Mouse (Mus musculus): ENCODE measurements at regions not wholly inside any gene's neighbourhood (a gene's known extent, or its start where the extent isn't known, plus 50 kb on each side); places are given as distances from the start of the nearest gene placed in this dataset.

- no peak overlapping the region for H3K27ac ChIP-seq (ENCODE audit: insufficient read depth, low read depth)
- no peaks in the 10 kb centered on the region for H3K36me3 ChIP-seq (replicated peaks in 1 of 2; ENCODE audit: control insufficient read depth in 1 of 2, insufficient read depth in 1 of 2, low read length in 1 of 2)
- H3K9me3 ChIP-seq (replicated peaks; ENCODE audit: low read length) = peaks cover 24% of the 10 kb centered on the region
- no peaks in the 10 kb centered on the region for H3K4me1 ChIP-seq (ENCODE audit: control insufficient read depth in 1 of 2, insufficient read depth in 2 of 2)
- H3K4me3 ChIP-seq (replicated peaks in 1 of 3; ENCODE audit: low read depth in 2 of 3, low read length in 2 of 3, poor library complexity in 1 of 3) = no peak overlapping the region
- H3K79me2 ChIP-seq (replicated peaks; ENCODE audit: control insufficient read depth, extremely low read depth, insufficient read depth, poor library complexity, severe bottlenecking) = no peaks in the 10 kb centered on the region
- H3K9ac ChIP-seq (ENCODE audit: insufficient read depth, low read depth) = no peak overlapping the region
- no peak for DNase-seq (ENCODE audit: extremely low read depth)
- in situ Hi-C loops (cut with MboI; ENCODE audit: low pct_ligation_motif_present, low pct_unique_long_range_greater_than_20kb, low sequenced_read_pairs) (no loop called here), dilution Hi-C loops (cut with MboI; ENCODE audit: extremely low pct_ligation_motif_present, extremely low pct_unique_long_range_greater_than_20kb, low sequenced_read_pairs) (no loop called here)
- no peaks in the 10 kb centered on the region for H3K27me3 ChIP-seq (replicated peaks)
- TF ChIP-seq TCF12 (IDR thresholded peaks at IDR 0.05; ENCODE audit: low read depth, low read length) = no peak
- no peak for TF ChIP-seq ZC3H11A (IDR thresholded peaks at IDR 0.05; ENCODE audit: low read depth, low read length)
- TF ChIP-seq CHD1 (IDR thresholded peaks at IDR 0.05; ENCODE audit: low read depth, low read length) = no peak
- no peak for TF ChIP-seq NRF1 (IDR thresholded peaks at IDR 0.05; ENCODE audit: low read depth, low read length)
- TF ChIP-seq MXI1 (IDR thresholded peaks at IDR 0.05; ENCODE audit: low read depth, low read length) = no peak
- no peak for TF ChIP-seq USF1 (IDR thresholded peaks at IDR 0.05; ENCODE audit: low read depth, low read length)
- no peak overlapping the region for H3K4me2 ChIP-seq (ENCODE audit: insufficient read depth, low read depth, poor library complexity, severe bottlenecking)
These were observed 473.5 kb upstream of the Fam241a start for GRCm38 (mm10) chr3:128369521-128370127.

GRCm38 (mm10) chr3:128362310-128362709, 466.2 kb upstream of the Fam241a start:
- Histone ChIP-seq H3K9me3 (replicated peaks; ENCODE audit: low read length) (peaks cover 6% of the 10 kb centered on the region), H3K27me3 (replicated peaks) (no peaks in the 10 kb centered on the region), H3K4me2 (ENCODE audit: insufficient read depth, low read depth, poor library complexity, severe bottlenecking) (no peak overlapping the region), H3K4me1 (ENCODE audit: control insufficient read depth in 1 of 2, insufficient read depth in 2 of 2) (no peaks in the 10 kb centered on the region), H3K79me2 (replicated peaks; ENCODE audit: control insufficient read depth, extremely low read depth, insufficient read depth, poor library complexity, severe bottlenecking) (no peaks in the 10 kb centered on the region), H3K36me3 (replicated peaks in 1 of 2; ENCODE audit: control insufficient read depth in 1 of 2, insufficient read depth in 1 of 2, low read length in 1 of 2) (no peaks in the 10 kb centered on the region), H3K9ac (ENCODE audit: insufficient read depth, low read depth) (no peak overlapping the region), H3K27ac (ENCODE audit: insufficient read depth, low read depth) (no peak overlapping the region), H3K4me3 (replicated peaks in 1 of 3; ENCODE audit: low read depth in 2 of 3, low read length in 2 of 3, poor library complexity in 1 of 3) (no peak overlapping the region)
- dilution Hi-C loops (cut with MboI; ENCODE audit: extremely low pct_ligation_motif_present, extremely low pct_unique_long_range_greater_than_20kb, low sequenced_read_pairs) = no loop called here
- no peak for TF ChIP-seq ZMIZ1 (IDR thresholded peaks at IDR 0.05; ENCODE audit: low read depth, low read length)
- TF ChIP-seq UBTF (IDR thresholded peaks at IDR 0.05; ENCODE audit: low read depth, low read length) = no peak
- TF ChIP-seq BHLHE40 (IDR thresholded peaks at IDR 0.05; ENCODE audit: low read depth, low read length) = no peak
- TF ChIP-seq USF1 (IDR thresholded peaks at IDR 0.05; ENCODE audit: low read depth, low read length) = no peak
- no peak for TF ChIP-seq MYC (IDR thresholded peaks at IDR 0.05; ENCODE audit: low read depth, low read length)
- TF ChIP-seq JUN (IDR thresholded peaks at IDR 0.05; ENCODE audit: insufficient read depth, low read depth, low read length) = no peak
- no peak for TF ChIP-seq RCOR1 (conservative IDR thresholded peaks at IDR 0.05; ENCODE audit: low read depth, low read length)
- TF ChIP-seq SIN3A (IDR thresholded peaks at IDR 0.05; ENCODE audit: low read length) = no peak
- no peak for TF ChIP-seq EP300 (IDR thresholded peaks at IDR 0.05; ENCODE audit: low read length)
- DNase-seq (ENCODE audit: extremely low read depth) = no peak
- in situ Hi-C loops (cut with MboI; ENCODE audit: low pct_ligation_motif_present, low pct_unique_long_range_greater_than_20kb, low sequenced_read_pairs) = no loop called here
